Mouse (Mus musculus) CH12.LX (cell line): ENCODE measurements around the gene Ddi2. TPM values are rescaled to one million over a fixed set of nuclear protein-coding genes. Genes with fewer than 3 reads are reported as not detected.

Source experiments
- DNase-seq: peaks from one replicate; pipeline ENCODE4 v3.0.0-alpha.2; 2013; ENCODE audit errors: extremely low read depth
- H3K27ac ChIP-seq: 2 replicates; pipeline ENCODE4 v1.5.1; 2012; ENCODE audit warnings: low read depth, mild to moderate bottlenecking, control low read depth, moderate library complexity; ENCODE audit not compliant: insufficient read depth
- H3K27me3 ChIP-seq: replicated peaks from 2 replicates; pipeline ENCODE3; 2012; ENCODE audit warnings: inconsistent platforms
- H3K36me3 ChIP-seq, 2 experiments: replicated peaks in 1 of 2; 2 replicates each; pipeline versions ENCODE3 to v1.6.1; 2012; ENCODE audit warnings: inconsistent platforms in 1 of 2, low read length in 1 of 2, mild to moderate bottlenecking in 1 of 2, mixed read lengths in 1 of 2, moderate library complexity in 1 of 2; ENCODE audit not compliant: control insufficient read depth in 1 of 2, insufficient read depth in 1 of 2
- H3K4me1 ChIP-seq, 2 experiments: 2 replicates each; pipeline ENCODE4 v1.6.1; 2012; ENCODE audit warnings: inconsistent platforms in 1 of 2, moderate library complexity in 1 of 2; ENCODE audit not compliant: insufficient read depth in 2 of 2, control insufficient read depth in 1 of 2
- H3K4me2 ChIP-seq: 2 replicates; pipeline ENCODE4 v1.6.1; 2012; ENCODE audit warnings: low read depth, mild to moderate bottlenecking, control low read depth; ENCODE audit not compliant: poor library complexity, insufficient read depth, severe bottlenecking
- H3K4me3 ChIP-seq, 3 experiments: fragments of 150-350 bp in 1 of 3; sonication (generic) in 1 of 3; replicated peaks in 1 of 3; 2 replicates each; pipeline versions ENCODE3 to v1.5.1; 2011 to 2012; ENCODE audit warnings: low read depth in 2 of 3, low read length in 2 of 3, mild to moderate bottlenecking in 2 of 3, moderate library complexity in 2 of 3, control low read depth in 1 of 3, improper control_type of control experiment in 1 of 3, inconsistent platforms in 1 of 3, mixed read lengths in 1 of 3; ENCODE audit not compliant: poor library complexity in 1 of 3
- H3K79me2 ChIP-seq: replicated peaks from 2 replicates; pipeline ENCODE4 v1.6.1; 2012; ENCODE audit warnings: mild to moderate bottlenecking, moderate library complexity; ENCODE audit not compliant: control insufficient read depth, poor library complexity, insufficient read depth, severe bottlenecking; ENCODE audit errors: extremely low read depth
- H3K9ac ChIP-seq: 2 replicates; pipeline ENCODE4 v1.6.1; 2012; ENCODE audit warnings: low read depth, mild to moderate bottlenecking, control low read depth, moderate library complexity; ENCODE audit not compliant: insufficient read depth
- H3K9me3 ChIP-seq: replicated peaks from 2 replicates; pipeline ENCODE3; 2012; ENCODE audit warnings: low read length, inconsistent platforms, mixed read lengths
- CHD1 ChIP-seq: IDR thresholded peaks from 2 replicates; pipeline ENCODE4 v1.6.1; 2012; ENCODE audit warnings: low read depth, low read length, improper control_type of control experiment, inconsistent platforms
- CHD2 ChIP-seq: IDR thresholded peaks from 2 replicates; pipeline ENCODE4 v1.6.1; 2011; ENCODE audit warnings: low read length, improper control_type of control experiment
- CTCF ChIP-seq, 2 experiments: IDR thresholded peaks in 1 of 2; conservative IDR thresholded peaks in 1 of 2; 2 replicates each; pipeline ENCODE4 v1.5.1; 2011 to 2012; ENCODE audit warnings: low read depth in 2 of 2, low read length in 2 of 2, improper control_type of control experiment in 1 of 2, inconsistent platforms in 1 of 2, mild to moderate bottlenecking in 1 of 2, moderate library complexity in 1 of 2
- E2F4 ChIP-seq: IDR thresholded peaks from 2 replicates; pipeline ENCODE4 v1.6.1; 2011; ENCODE audit warnings: low read depth, low read length, improper control_type of control experiment; ENCODE audit not compliant: insufficient replicate concordance
- EP300 ChIP-seq: IDR thresholded peaks from 2 replicates; pipeline ENCODE4 v1.6.1; 2011; ENCODE audit warnings: low read length, improper control_type of control experiment
- ETS1 ChIP-seq: conservative IDR thresholded peaks from 2 replicates; pipeline ENCODE4 v1.6.1; 2012; ENCODE audit warnings: low read depth, mild to moderate bottlenecking, inconsistent platforms, low read length, improper control_type of control experiment, moderate library complexity
- GABPA ChIP-seq: IDR thresholded peaks from 2 replicates; pipeline ENCODE4 v1.6.1; 2012; ENCODE audit warnings: low read depth, low read length, improper control_type of control experiment, inconsistent platforms; ENCODE audit not compliant: insufficient replicate concordance
- HCFC1 ChIP-seq: IDR thresholded peaks from 2 replicates; pipeline ENCODE4 v1.6.1; 2012; ENCODE audit warnings: low read depth, mild to moderate bottlenecking, inconsistent platforms, low read length, improper control_type of control experiment
- IRF4 ChIP-seq: IDR thresholded peaks from 2 replicates; pipeline ENCODE4 v1.6.1; 2014; ENCODE audit warnings: low read depth, mild to moderate bottlenecking, inconsistent platforms, low read length, improper control_type of control experiment
- JUN ChIP-seq: IDR thresholded peaks from 2 replicates; pipeline ENCODE4 v1.6.1; 2011; ENCODE audit warnings: low read depth, mild to moderate bottlenecking, low read length, improper control_type of control experiment, moderate library complexity; ENCODE audit not compliant: insufficient read depth
- JUND ChIP-seq: conservative IDR thresholded peaks from 2 replicates; pipeline ENCODE4 v1.6.1; 2011; ENCODE audit warnings: low read depth, low read length, improper control_type of control experiment
- MAFK ChIP-seq: IDR thresholded peaks from 2 replicates; pipeline ENCODE4 v1.6.1; 2011; ENCODE audit warnings: low read length, improper control_type of control experiment; ENCODE audit not compliant: insufficient replicate concordance
- MAX ChIP-seq: IDR thresholded peaks from 2 replicates; pipeline ENCODE4 v1.6.1; 2011; ENCODE audit warnings: low read length, improper control_type of control experiment
- MAZ ChIP-seq: IDR thresholded peaks from 2 replicates; pipeline ENCODE4 v1.6.1; 2012; ENCODE audit warnings: low read depth, mild to moderate bottlenecking, inconsistent platforms, low read length, improper control_type of control experiment, moderate library complexity
- MEF2A ChIP-seq: IDR thresholded peaks from 2 replicates; pipeline ENCODE4 v1.6.1; 2014; ENCODE audit warnings: low read depth, mild to moderate bottlenecking, inconsistent platforms, low read length, improper control_type of control experiment, borderline replicate concordance
- MXI1 ChIP-seq: IDR thresholded peaks from 2 replicates; pipeline ENCODE4 v1.6.1; 2011; ENCODE audit warnings: mild to moderate bottlenecking, low read depth, low read length, improper control_type of control experiment
- NELFE ChIP-seq: IDR thresholded peaks from 2 replicates; pipeline ENCODE4 v1.6.1; 2011; ENCODE audit warnings: low read depth, low read length, improper control_type of control experiment
- NRF1 ChIP-seq: IDR thresholded peaks from 2 replicates; pipeline ENCODE4 v1.6.1; 2014; ENCODE audit warnings: low read depth, mild to moderate bottlenecking, inconsistent platforms, low read length, improper control_type of control experiment, moderate library complexity
- PAX5 ChIP-seq: IDR thresholded peaks from 2 replicates; pipeline ENCODE4 v1.6.1; 2012; ENCODE audit warnings: low read length, inconsistent platforms, mixed read lengths
- POLR2AphosphoS2 ChIP-seq: IDR thresholded peaks from 2 replicates; pipeline ENCODE4 v1.6.1; 2011; ENCODE audit warnings: low read depth, low read length, improper control_type of control experiment
- RAD21 ChIP-seq: IDR thresholded peaks from 2 replicates; pipeline ENCODE4 v1.6.1; 2011; ENCODE audit warnings: low read depth, mild to moderate bottlenecking, low read length, improper control_type of control experiment, moderate library complexity
- RCOR1 ChIP-seq: conservative IDR thresholded peaks from 2 replicates; pipeline ENCODE4 v1.6.1; 2012; ENCODE audit warnings: low read depth, mild to moderate bottlenecking, inconsistent platforms, low read length, improper control_type of control experiment
- SIN3A ChIP-seq: IDR thresholded peaks from 2 replicates; pipeline ENCODE4 v1.6.1; 2012; ENCODE audit warnings: low read length, improper control_type of control experiment, inconsistent platforms
- SMC3 ChIP-seq: IDR thresholded peaks from 2 replicates; pipeline ENCODE4 v1.6.1; 2011; ENCODE audit warnings: low read depth, low read length, improper control_type of control experiment
- TBP ChIP-seq: conservative IDR thresholded peaks from 2 replicates; pipeline ENCODE4 v1.6.1; 2011; ENCODE audit warnings: low read depth, low read length, improper control_type of control experiment
- TCF12 ChIP-seq: IDR thresholded peaks from 2 replicates; pipeline ENCODE4 v1.6.1; 2014; ENCODE audit warnings: low read depth, mild to moderate bottlenecking, inconsistent platforms, low read length, improper control_type of control experiment
- USF1 ChIP-seq: IDR thresholded peaks from 2 replicates; pipeline ENCODE4 v1.6.1; 2014; ENCODE audit warnings: low read depth, mild to moderate bottlenecking, inconsistent platforms, low read length, improper control_type of control experiment
- ZC3H11A ChIP-seq: IDR thresholded peaks from 2 replicates; pipeline ENCODE4 v1.6.1; 2012; ENCODE audit warnings: low read depth, mild to moderate bottlenecking, inconsistent platforms, low read length, improper control_type of control experiment
- ZKSCAN1 ChIP-seq: IDR thresholded peaks from 2 replicates; pipeline ENCODE4 v1.6.1; 2012; ENCODE audit warnings: low read depth, inconsistent platforms, low read length, improper control_type of control experiment, borderline replicate concordance
- ZMIZ1 ChIP-seq: IDR thresholded peaks from 2 replicates; pipeline ENCODE4 v1.6.1; 2012; ENCODE audit warnings: low read depth, mild to moderate bottlenecking, inconsistent platforms, low read length, improper control_type of control experiment
- ZNF384 ChIP-seq: IDR thresholded peaks from 2 replicates; pipeline ENCODE4 v1.6.1; 2012; ENCODE audit warnings: low read depth, low read length, improper control_type of control experiment, inconsistent platforms
- dilution Hi-C: fragments of 300-500 bp; cut with MboI; formaldehyde crosslinking; loops from 2 replicates; pipeline ENCODE4 v1.14.3; 2020; ENCODE audit warnings: low sequenced_read_pairs; ENCODE audit not compliant: extremely low pct_unique_long_range_greater_than_20kb, extremely low pct_ligation_motif_present
- in situ Hi-C: fragments of 300-500 bp; cut with MboI; formaldehyde crosslinking; loops from 3 replicates; pipeline ENCODE4 v1.14.3; 2019; ENCODE audit warnings: low sequenced_read_pairs, low pct_ligation_motif_present, low pct_unique_long_range_greater_than_20kb, mixed read lengths
- polyA plus RNA-seq: library from polyadenylated mRNA; unstranded; fragments of >175 nt; gene quantifications from 2 replicates; pipeline ENCODE4 v1.2.1, GENCODE M21; 2012; ENCODE audit warnings: low read depth; ENCODE audit not compliant: insufficient read length
- total RNA-seq, 2 experiments: library from RNA; depleted of rRNA; stranded (reverse); fragments of 300-350 nt in 1 of 2; fragments of >200 nt in 1 of 2; gene quantifications; 2 replicates each; pipeline ENCODE4 v1.2.3; 2012 to 2014

Gene Ddi2
- total and polyA plus RNA-seq, 3 experiments, result 18.0 to 37.3 (median 19.9) TPM

- TF ChIP-seq SMC3, result no peak
- TF ChIP-seq ZC3H11A, result no peak
- no peak for TF ChIP-seq SIN3A
- no peak for TF ChIP-seq ETS1
- no peak for TF ChIP-seq MEF2A
- TF ChIP-seq MAZ, result no peak
- TF ChIP-seq EP300, result no peak
- no peak for TF ChIP-seq JUND
- no peak for TF ChIP-seq MXI1
- no peak for TF ChIP-seq RAD21
- TF ChIP-seq ZKSCAN1, result no peak
- no peak for TF ChIP-seq MAX
- TF ChIP-seq CTCF (conservative IDR thresholded peaks at IDR 0.05 in 1 of 2, IDR thresholded peaks at IDR 0.05 in 1 of 2; ENCODE audit: low read depth in 2 of 2, low read length in 2 of 2), result no peak
- no peak for TF ChIP-seq NELFE
- no peak for TF ChIP-seq TBP
- H3K36me3 ChIP-seq, result peaks cover 50 to 82% of the 10 kb centered on the region in 2 experiments
- H3K4me2 ChIP-seq, result peak overlapping the region; percentile 18
- dilution Hi-C loops (no loop called here), in situ Hi-C loops (no loop called here)
- H3K4me3 ChIP-seq, result no peak overlapping the region
- no peaks in the 10 kb centered on the region for H3K79me2 ChIP-seq
- no peak for DNase-seq
- H3K4me1 ChIP-seq, result peaks cover 23 to 55% of the 10 kb centered on the region in 2 experiments
- H3K27ac ChIP-seq, result peak overlapping the region; percentile 62
- no peaks in the 10 kb centered on the region for H3K27me3 ChIP-seq
- peak overlapping the region; percentile 41 for H3K9ac ChIP-seq
- H3K9me3 ChIP-seq, result no peaks in the 10 kb centered on the region
Measured at GRCm38 (mm10) chr4:141767353-141768036, 44.3 kb upstream of the Ddi2 start.

GRCm38 (mm10) chr4:141766668-141767352 is 43.6 kb upstream of the Ddi2 start:
- H3K36me3 ChIP-seq, result peaks cover 52 to 85% of the 10 kb centered on the region in 2 experiments
- TF ChIP-seq EP300, result no peak
- no peak for TF ChIP-seq JUND
- TF ChIP-seq GABPA, result no peak
- no peak for TF ChIP-seq RCOR1
- peak; percentile 27; the same call in 1 of the 2 replicates for TF ChIP-seq CHD2
- no peak for TF ChIP-seq PAX5
- no peak for TF ChIP-seq NRF1
- TF ChIP-seq MAFK, result peak; percentile 91
- TF ChIP-seq ZMIZ1, result no peak
- no peak for TF ChIP-seq POLR2AphosphoS2
- peak; percentile 13; the same call in 1 of the 2 replicates for TF ChIP-seq ZNF384
- TF ChIP-seq JUN, result no peak
- no peak for TF ChIP-seq USF1
- no peak for TF ChIP-seq HCFC1
- TF ChIP-seq CHD1, result no peak
- peak; percentile 22; the same call in 1 of the 2 replicates for TF ChIP-seq TCF12
- no peak for TF ChIP-seq E2F4
- no peak for TF ChIP-seq IRF4
- TF ChIP-seq NELFE, result 0 out of 2 replicates have a peak, but pooled peaks have one; percentile 12
- TF ChIP-seq MAZ, result peak; percentile 19; the same call in 1 of the 2 replicates

More at GRCm38 (mm10) chr4:141766668-141767352, 43.6 kb upstream of the Ddi2 start:
- in situ Hi-C loops (no loop called here), dilution Hi-C loops (no loop called here)
- DNase-seq, result peak; percentile 78
- Histone ChIP-seq H3K4me3 (peak overlapping the region in 1 of 3 experiments; percentile 1), H3K9me3 (no peaks in the 10 kb centered on the region), H3K9ac (peak overlapping the region; percentile 41), H3K27me3 (no peaks in the 10 kb centered on the region), H3K4me2 (peak overlapping the region; percentile 18), H3K4me1 (peaks cover 23 to 60% of the 10 kb centered on the region in 2 experiments), H3K79me2 (no peaks in the 10 kb centered on the region), H3K27ac (peak overlapping the region; percentile 62)
